Mouse (Mus musculus) c-Kit-positive CD71-negative TER-119-negative erythroid progenitor cells, embryonic 14.5 days (primary cell): ENCODE data around the gene Filip1l.

Experiments
- DNase-seq: peaks from one replicate; pipeline ENCODE4 v3.0.0-alpha.2; 2013; ENCODE audit warnings: low read depth

Gene Filip1l

DNA sequence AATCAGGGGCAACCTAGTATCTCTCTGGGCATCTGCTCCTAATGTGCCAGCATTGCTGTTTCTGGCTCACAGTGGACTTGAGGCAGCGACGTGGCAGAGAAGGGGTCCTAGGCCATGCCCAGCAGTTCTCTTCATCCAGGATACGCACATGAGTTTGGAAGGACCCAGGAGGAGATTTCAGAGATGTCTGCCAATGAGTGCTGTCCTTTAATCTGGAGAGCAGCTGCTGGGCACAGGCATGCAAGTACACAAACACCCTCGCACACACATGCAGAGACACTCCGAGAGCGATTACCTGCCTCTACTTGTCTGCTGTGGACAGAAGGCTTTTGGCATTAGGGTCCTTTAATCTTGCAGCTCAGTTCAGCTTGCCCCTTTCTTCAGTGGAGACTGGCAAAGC is at the start of gene Filip1l:
Filip1l (plus strand) TSS at position 343 of the 400 bp plus-strand sequence.
- no peak for DNase-seq

DNA sequence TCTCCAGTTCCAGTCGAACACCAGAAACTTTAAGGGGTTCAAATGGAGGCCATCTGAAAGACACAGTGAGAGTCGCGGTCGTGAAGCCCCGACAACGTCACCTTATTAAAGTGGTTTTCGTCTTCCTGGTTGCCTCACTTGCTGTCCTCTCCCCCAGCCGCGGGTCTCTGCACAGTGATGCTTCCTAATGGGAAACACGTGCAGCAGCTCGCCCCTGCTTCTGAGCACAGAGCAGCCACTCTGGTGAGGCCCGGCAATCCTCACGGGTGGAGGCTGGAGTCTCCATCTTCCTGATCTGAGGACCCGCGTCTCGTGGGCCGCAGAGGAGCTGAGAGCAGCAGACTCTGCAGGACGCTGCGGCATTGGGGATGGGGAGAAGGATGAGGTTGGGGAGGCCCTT is 49.2 kb upstream of the Filip1l start:
- no peak for DNase-seq

- no peak for DNase-seq
These were observed 47.4 kb upstream of the Filip1l start for GRCm38 (mm10) chr16:57305463-57305862.

DNA sequence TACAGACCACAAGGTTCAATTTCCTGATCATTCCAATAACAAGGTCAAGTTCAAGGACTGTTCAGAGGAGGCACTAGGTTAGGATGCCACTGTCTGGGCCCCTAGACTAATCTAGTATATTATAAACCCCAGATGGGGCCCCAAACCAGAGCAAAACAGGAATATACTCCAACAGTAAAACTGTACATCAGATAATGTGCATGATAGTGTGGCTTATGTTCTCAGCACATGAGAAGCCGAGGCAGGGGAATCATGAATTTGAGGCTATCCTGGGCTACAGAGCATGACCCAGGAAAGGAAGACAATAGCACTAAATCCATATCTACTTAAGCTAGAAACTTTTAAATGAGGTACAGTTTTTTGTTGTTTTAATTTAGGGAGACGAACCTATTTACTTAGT is 40.8 kb upstream of the Filip1l start:
- no peak for DNase-seq

GRCm38 (mm10) chr16:57313487-57313886 is 39.4 kb upstream of the Filip1l start:
- DNase-seq: no peak

- no peak for DNase-seq
These were observed 38.7 kb upstream of the Filip1l start for GRCm38 (mm10) chr16:57314236-57314635.

- DNase-seq: no peak
These were observed 37.9 kb upstream of the Filip1l start for GRCm38 (mm10) chr16:57315026-57315425.

DNA sequence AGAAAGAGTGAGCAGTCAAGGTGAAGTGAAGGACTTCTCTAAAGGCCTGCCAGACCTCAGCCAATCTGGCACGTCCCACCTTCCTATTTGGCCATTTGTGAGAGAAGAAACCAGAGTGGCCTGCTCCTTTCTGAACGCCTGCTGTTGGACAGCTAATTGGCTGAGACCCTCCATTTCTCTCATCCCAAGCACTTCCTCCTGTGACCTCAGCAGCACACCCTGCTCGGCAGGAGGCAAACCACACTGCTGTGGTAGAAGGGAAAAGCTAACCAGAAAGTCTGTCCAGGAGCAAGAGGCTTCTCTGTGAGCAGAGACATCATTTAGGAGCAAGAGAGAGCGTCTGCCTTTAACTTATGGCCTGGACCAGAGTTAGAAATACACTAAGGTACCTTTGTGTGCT is 35.8 kb upstream of the Filip1l start:
- no peak for DNase-seq

- no peak for DNase-seq
These were observed 34.8 kb upstream of the Filip1l start for GRCm38 (mm10) chr16:57317882-57318636.

GRCm38 (mm10) chr16:57318637-57319125 is 34.2 kb upstream of the Filip1l start:
- DNase-seq: no peak

DNA sequence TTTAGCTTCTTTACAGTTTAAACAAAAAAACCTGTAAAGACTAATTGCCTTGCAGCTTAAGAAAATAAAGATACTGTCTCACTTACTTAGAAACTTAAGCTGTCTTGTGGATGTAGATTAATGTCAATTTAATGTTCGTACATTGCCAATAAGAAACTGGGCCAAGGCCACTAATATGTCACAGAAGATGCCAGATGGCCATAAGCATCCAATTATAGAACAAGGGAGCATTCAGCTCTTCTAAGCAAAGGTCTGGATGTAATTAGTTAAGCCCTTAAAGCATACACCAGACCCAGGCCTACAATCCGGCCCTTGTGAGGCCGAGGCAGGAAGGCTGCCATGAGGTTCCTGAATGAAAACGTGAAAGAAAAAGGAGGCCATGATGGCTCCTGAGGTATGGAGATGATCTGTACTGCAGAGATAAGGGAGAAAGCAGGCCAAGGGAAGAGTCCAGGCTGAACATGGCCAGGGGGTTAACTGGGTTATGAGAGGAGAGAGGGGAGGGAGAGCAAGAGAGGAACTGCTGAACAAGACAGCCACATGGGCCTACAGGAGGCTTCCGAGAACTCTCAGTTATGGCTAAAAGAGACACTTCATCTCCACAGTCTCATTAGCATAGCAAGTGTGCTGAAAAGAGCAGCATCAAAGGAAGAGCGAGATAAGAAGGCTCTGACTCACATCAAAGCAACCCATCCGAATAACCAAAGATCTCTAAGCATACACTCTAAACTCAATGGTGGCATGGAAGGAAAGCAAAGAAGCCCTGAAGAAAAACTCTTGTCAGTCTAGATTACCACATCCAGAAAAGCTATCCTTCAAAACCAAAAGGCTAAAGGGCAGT is 33.4 kb upstream of the Filip1l start:
- no peak for DNase-seq

DNA sequence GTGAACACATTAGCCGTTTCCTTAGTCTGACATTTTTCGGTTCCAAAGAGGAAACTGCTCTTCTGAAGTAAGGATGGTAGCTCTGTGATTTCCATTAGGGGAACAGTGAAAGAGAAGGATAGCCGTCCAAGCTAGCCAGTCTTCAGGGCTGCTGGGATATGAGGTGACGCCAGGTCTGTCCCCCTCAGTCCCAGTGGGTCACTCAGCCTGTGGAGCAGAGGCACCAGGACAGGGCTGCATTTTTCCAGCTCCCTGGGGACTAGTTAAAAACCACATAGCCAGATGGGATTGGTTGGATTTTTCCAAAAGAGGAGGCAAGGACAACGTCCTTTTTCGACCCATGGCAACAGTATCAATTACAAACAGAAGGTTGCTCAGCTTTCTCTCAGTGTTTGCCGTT is 25.9 kb upstream of the Filip1l start:
- no peak for DNase-seq

DNA sequence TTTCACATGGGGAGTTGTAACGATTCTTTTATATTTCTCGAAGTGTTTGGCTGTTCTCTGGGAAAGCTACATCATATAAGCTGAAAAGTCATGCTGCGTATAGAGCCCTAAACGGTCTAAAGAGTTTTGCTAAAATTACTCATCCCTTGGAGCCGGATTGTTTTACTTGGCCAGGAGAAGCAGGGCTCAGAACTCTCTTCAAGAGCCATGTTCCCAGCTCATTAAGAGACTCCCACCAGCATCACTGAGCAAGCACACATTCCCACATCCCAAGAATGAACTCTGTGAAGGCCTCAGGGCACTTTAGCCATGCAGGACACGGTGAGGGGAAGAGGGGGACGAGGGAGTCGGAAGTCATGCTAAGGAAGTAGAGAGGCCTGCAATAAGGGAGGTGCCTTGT is 23.9 kb upstream of the Filip1l start:
- no peak for DNase-seq

DNA sequence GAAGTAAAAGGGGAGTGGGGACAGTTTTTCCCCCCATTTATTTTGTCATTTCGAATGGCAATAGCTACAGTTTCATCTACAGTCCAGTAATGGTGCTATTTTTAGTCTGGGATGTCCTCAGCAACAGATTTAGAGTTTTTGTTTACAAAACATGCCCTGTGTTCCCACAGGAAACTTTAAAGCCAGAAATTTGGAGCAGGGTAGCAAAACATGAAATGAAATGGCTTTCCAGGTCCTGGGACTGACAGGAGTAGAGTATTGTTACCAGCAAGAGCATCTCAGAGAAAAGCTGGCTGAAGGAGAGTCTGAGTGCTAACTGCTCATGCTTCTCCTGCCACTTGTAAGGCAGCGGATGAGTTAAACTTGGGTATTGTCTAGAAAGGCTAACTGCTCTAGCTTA is 22.8 kb upstream of the Filip1l start:
- DNase-seq: no peak

GRCm38 (mm10) chr16:57332301-57332700 is 20.6 kb upstream of the Filip1l start:
- DNase-seq: no peak

DNA sequence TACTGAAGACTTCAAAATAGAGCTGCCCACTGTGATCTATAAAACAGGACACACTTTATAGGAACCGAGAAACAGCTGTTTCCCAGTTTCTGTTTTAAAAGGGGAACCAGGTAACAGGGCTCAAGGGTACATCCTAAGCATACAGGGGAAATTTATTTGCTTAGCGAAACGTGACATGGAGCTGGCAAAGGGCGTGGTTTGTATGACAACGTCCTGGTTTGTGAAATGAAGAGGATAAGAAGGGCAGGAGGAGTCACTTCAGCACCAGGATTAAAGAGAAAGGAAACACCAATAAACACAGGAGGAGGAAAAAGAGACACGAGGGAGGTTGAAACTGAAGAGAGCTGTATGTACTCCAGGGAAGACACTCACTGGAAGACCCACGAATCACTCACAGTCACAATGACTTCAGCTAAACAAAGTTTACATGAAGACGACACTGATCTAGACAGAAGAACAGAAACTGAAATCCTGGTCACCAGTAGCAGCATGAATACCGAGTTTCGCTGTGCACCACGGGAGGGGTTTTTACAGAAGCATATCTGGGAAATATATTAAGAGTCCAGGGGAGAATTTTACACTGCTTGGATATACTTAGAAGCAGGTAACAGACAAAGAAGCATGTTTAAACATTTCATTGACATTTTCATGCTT is 16.0 kb upstream of the Filip1l start:
- DNase-seq: peak; percentile 41

DNA sequence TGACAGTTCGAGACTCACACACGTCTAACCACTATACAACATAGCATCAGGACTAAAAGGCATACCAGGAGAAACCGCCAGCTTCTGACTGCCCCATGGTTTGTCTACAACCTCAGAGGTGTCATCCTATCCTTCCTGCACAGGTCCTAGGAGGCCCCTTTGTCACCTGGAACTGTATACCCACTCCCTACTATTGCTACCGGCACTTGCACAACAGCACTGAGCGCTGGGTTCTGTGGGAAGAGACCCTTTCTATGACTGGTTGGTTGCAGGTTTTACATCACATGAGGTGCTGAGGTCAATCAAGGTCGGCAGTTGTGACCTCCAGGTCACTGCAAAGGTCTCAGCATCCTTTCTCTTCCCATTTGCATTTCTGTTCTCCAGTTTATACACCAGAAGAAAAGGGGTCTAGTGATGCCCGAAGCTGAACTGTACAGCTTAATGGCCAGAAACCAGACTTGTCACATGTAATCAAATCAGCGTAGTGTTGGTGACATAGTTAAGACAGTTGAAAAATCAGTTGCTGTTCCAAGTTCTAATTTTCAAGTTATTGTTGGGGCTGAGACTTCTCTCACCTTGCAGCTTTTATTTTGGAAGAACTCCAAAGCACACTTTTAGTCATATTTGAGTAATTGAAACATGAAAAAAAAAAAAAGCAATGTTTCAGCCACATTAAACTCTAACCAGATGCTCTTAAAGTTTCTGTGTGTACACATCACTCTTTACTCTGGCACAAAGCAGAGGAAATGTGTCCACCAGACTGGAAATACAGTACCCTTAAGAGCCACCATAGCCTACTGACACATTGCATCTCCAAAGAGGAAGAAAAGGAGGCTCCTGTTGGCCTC is 12.9 kb upstream of the Filip1l start:
- no peak for DNase-seq

DNA sequence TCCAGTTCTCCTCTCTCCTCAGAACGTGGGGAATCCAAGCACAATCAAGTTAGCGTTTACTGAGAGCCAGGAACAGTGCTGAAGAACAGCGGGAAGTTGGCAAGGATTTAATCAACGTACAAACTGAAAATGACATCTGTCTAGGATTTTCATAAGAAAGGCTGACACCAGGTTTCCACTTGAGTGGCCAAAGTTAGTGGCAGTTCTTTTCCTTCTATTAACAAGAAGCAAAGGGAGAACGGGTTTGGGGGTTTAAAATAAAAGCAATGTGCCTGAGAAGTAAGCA is 12.3 kb upstream of the Filip1l start:
- DNase-seq: no peak

- no peak for DNase-seq
These were observed 6.6 kb upstream of the Filip1l start for GRCm38 (mm10) chr16:57346258-57346657.

DNA sequence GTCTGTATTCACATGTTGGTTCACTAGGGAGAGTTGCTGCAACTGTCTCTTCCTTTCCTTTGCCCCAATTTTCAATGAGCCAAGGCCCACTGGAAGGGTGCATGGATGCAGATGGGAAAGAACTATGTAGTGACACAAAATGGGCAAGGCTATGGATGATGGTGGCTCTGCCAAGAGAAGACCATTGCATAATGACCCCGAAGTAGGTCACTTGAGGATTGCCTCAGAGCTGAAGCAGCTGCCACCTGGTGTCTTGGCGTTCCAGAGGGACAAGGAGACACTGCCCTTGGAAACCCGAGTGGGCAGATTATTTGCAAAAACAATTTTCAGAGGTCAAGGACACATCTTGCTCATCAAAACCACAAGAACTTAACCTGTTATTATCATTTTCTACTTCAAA is 3.9 kb upstream of the Filip1l start:
- no peak for DNase-seq

DNA sequence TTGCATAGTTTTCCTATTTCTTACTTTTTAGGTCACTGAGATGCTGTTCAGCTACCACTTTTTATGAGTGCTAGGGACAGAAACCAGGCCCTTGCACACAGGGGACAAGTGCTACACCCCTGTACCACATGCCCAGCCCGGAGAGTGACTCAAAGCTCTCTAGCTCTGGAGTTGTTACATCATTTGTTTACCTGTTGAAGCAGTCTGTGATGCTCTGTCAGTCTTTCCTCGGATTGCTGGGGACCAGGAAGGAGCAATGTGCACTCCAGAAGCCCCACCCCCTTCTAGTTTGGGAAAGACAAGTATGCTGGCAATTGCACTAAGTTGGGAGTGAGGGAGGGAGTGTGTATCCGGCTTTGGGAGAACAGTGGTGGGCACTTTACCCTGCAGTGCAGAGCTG is 3.2 kb upstream of the Filip1l start:
- DNase-seq: no peak

DNA sequence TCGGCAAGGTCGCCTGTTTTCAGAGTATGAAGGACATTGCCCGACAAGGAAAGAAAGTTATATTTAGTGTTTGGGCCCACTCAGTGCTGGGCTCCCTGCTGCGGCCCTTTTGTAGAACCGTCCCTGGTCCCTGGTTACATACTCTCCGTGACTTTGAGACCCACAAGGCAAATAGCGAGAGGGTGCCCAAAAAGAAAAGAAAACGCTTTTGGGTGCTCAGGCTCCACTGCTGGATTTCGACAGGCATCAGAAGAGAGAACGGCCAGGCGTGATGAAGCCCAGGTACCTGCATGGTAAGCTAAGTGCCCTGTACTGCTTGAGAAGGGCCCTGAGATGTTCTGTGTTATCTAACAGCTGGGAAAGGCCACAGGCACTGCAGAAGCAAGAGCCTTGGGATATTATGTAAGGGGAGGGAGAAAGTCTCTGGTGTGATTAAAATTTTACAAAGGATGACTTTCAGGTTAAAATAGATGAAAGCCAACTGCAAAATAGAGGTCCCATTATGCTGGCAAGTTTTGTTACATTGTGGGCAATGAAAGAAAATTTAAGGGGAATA is 351 bp downstream of the Filip1l start:
- DNase-seq: no peak
